Mouse (Mus musculus): ENCODE measurements at regions not wholly inside any gene's neighbourhood (a gene's known extent, or its start where the extent isn't known, plus 50 kb on each side); places are given as distances from the start of the nearest gene placed in this dataset.

DNA sequence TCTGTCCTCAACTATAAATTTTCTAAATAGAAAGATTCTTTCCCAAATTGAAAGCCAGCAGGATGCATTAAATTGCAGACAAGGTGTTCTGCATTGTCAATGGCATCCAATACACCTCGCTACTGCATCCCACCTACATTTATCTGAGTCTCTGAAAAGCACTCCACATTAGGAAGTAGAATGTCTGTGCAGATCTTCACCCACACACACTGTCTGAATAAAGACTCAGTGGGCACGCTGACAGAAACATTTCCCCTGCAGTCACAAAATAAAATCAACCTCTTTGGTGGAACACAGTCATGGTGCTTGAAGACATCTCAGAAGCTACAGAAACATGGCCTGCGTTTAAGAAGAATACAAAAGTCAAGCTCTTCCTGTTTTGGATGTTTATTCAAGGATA lies 449.0 kb downstream of the Tmem135 start:
- DNase-seq (ENCODE audit: low read depth, low spot score) = no peak

DNA sequence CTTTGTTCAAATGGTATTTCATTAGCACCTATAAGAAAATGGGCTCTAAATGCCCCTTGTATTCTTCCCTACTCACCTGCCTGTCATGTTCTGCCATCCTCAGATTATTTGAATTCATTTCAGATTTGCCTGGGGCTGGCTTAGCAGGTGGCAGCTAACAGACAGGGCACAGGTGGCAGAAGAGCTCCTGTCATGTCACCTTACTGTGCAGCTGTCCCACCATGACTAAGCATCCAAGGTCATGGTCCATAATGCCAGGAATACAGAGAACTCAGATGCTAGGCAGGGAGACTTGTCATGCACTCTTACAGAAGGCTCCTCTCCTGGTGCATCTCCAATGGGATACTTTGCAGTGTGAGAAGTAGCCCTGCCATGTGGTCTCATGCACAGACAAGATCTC lies 458.7 kb downstream of the Tmem135 start:
- no peak for DNase-seq (ENCODE audit: low read depth, low spot score)

DNA sequence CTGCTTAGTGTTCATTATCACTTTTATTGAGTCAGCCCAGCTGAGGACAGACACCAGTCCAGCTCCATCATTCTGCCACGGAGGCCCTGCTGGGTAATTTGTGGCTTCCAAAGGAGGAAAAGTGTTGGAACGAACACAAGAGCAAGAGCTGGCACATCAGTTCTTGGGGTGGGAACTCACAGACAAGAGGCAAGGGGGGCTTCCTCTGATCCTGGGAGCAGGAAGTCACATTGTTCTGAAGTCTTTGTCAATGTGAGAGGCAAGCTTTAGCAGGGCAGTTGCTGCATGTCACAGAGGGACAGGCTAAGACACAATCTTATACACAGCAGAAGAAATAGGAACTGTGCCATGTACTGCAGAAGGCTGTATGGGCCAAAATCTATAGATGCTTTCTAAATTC lies 459.1 kb downstream of the Tmem135 start:
- no peak for DNase-seq (ENCODE audit: low read depth, low spot score)

GRCm38 (mm10) chr7:88941246-88941910 lies 462.6 kb downstream of the Tmem135 start:
- no peak for DNase-seq (ENCODE audit: low read depth, low spot score)

- DNase-seq (ENCODE audit: low read depth, low spot score) = no peak
Observed at GRCm38 (mm10) chr7:88940196-88940595, 463.8 kb downstream of the Tmem135 start.

GRCm38 (mm10) chr7:88928245-88928795 lies 475.7 kb downstream of the Tmem135 start:
- DNase-seq (ENCODE audit: low read depth, low spot score) = no peak
